9 mouse cellular contexts compared by ENCODE assay signal in genomic region chr7:4431548-4431947, GRCm38 (mm10). TPM values are rescaled to one million over a fixed set of nuclear protein-coding genes. Genes with fewer than 3 reads are reported as not detected.
DNase-seq lines count a peak whose midpoint lies in the region; ATAC-seq and TF ChIP-seq lines count a peak whose summit lies in the region.
"Had no signal": no experiment of that assay in that cellular context is flagged by ENCODE, and none has a peak within 500 bp of the region (broad histone marks: within the 10 kb centered on the region; RNA-seq: fewer than 3 reads in every experiment).

No protein-coding gene starts in this region.

- no peak overlapping the region for H3K4me2 ChIP-seq in midbrain, embryonic 14.5 days (ENCODE audit: low read length)
- H3K4me2 ChIP-seq in midbrain, embryonic 13.5 days (replicated peaks), result no peak overlapping the region
- H3K4me2 ChIP-seq in embryonic facial prominence, embryonic 11.5 days (ENCODE audit: low read depth, low read length), result no peak overlapping the region
- H3K4me2 ChIP-seq in kidney, postnatal 0 days (ENCODE audit: low read length), result no peak overlapping the region
- H3K4me2 ChIP-seq in liver, postnatal 0 days (ENCODE audit: low read depth, low read length), result no peak overlapping the region

- no peak for ATAC-seq in midbrain, embryonic 14.5 days (ENCODE audit: low FRiP score, low TSS enrichment)
- no peak for ATAC-seq in midbrain, embryonic 13.5 days
- no peak for ATAC-seq in embryonic facial prominence, embryonic 11.5 days (replicated peaks; ENCODE audit: insufficient number of reproducible peaks, low FRiP score, low TSS enrichment, low read depth)
- ATAC-seq in kidney, postnatal 0 days (replicated peaks; ENCODE audit: low FRiP score, low read depth), result no peak
- no peak for ATAC-seq in liver, postnatal 0 days
- no peak; the same call in 1 of the 2 replicates for ATAC-seq in megakaryocyte-erythroid progenitor cell, adult 5-6 weeks (replicated peaks; ENCODE audit: low FRiP score, low TSS enrichment, poor library complexity, severe bottlenecking)

- H3K27ac ChIP-seq in midbrain, embryonic 14.5 days (replicated peaks; ENCODE audit: low read depth, low read length), result no peak overlapping the region
- H3K27ac ChIP-seq in midbrain, embryonic 13.5 days, result no peak overlapping the region
- no peak overlapping the region for H3K27ac ChIP-seq in embryonic facial prominence, embryonic 11.5 days (replicated peaks; ENCODE audit: low read depth, low read length)
- no peak overlapping the region for H3K27ac ChIP-seq in kidney, postnatal 0 days
- no peak overlapping the region for H3K27ac ChIP-seq in liver, postnatal 0 days (ENCODE audit: low read depth)

- H3K9me3 ChIP-seq in midbrain, embryonic 14.5 days (ENCODE audit: control insufficient read depth, low read length), result peaks cover 4% of the 10 kb centered on the region; the same call in 1 of the 2 replicates
- H3K9me3 ChIP-seq in midbrain, embryonic 13.5 days, result no peaks in the 10 kb centered on the region
- H3K9me3 ChIP-seq in embryonic facial prominence, embryonic 11.5 days (replicated peaks; ENCODE audit: control insufficient read depth, low read length), result no peaks in the 10 kb centered on the region
- no peaks in the 10 kb centered on the region for H3K9me3 ChIP-seq in kidney, postnatal 0 days (replicated peaks; ENCODE audit: low read length)
- no peaks in the 10 kb centered on the region for H3K9me3 ChIP-seq in liver, postnatal 0 days (ENCODE audit: low read length)

- peaks cover 80% of the 10 kb centered on the region for H3K36me3 ChIP-seq in midbrain, embryonic 14.5 days (ENCODE audit: control insufficient read depth, insufficient read depth, low read length)
- H3K36me3 ChIP-seq in midbrain, embryonic 13.5 days, result peaks cover 82% of the 10 kb centered on the region
- no peaks in the 10 kb centered on the region; the same call in 1 of the 2 replicates for H3K36me3 ChIP-seq in embryonic facial prominence, embryonic 11.5 days (replicated peaks; ENCODE audit: control insufficient read depth, insufficient read depth, low read depth, low read length)
- H3K36me3 ChIP-seq in kidney, postnatal 0 days (ENCODE audit: insufficient read depth, low read length), result peaks cover 35% of the 10 kb centered on the region
- H3K36me3 ChIP-seq in liver, postnatal 0 days (replicated peaks; ENCODE audit: insufficient read depth, low read length), result peaks cover 23% of the 10 kb centered on the region

- H3K4me1 ChIP-seq in midbrain, embryonic 14.5 days (ENCODE audit: control insufficient read depth, insufficient read depth, low read length), result no peaks in the 10 kb centered on the region
- no peaks in the 10 kb centered on the region for H3K4me1 ChIP-seq in midbrain, embryonic 13.5 days (replicated peaks)
- H3K4me1 ChIP-seq in embryonic facial prominence, embryonic 11.5 days (ENCODE audit: control insufficient read depth, insufficient read depth, low read length), result no peaks in the 10 kb centered on the region
- no peaks in the 10 kb centered on the region for H3K4me1 ChIP-seq in kidney, postnatal 0 days (replicated peaks; ENCODE audit: insufficient read depth, low read length)
- H3K4me1 ChIP-seq in liver, postnatal 0 days (ENCODE audit: insufficient read depth), result no peaks in the 10 kb centered on the region

- H3K9ac ChIP-seq in midbrain, embryonic 14.5 days (replicated peaks; ENCODE audit: low read length), result no peak overlapping the region
- H3K9ac ChIP-seq in midbrain, embryonic 13.5 days (replicated peaks), result no peak overlapping the region
- no peak overlapping the region for H3K9ac ChIP-seq in embryonic facial prominence, embryonic 11.5 days (replicated peaks; ENCODE audit: low read length)
- H3K9ac ChIP-seq in kidney, postnatal 0 days (ENCODE audit: low read depth, low read length), result no peak overlapping the region
- H3K9ac ChIP-seq in liver, postnatal 0 days (replicated peaks), result no peak overlapping the region

- TF ChIP-seq EP300 in liver, postnatal 0 days (IDR thresholded peaks at IDR 0.05; ENCODE audit: low read depth), result no peak

- no peak overlapping the region for H3K4me3 ChIP-seq in midbrain, embryonic 14.5 days (replicated peaks; ENCODE audit: low read depth, low read length)
- no peak overlapping the region for H3K4me3 ChIP-seq in midbrain, embryonic 13.5 days (replicated peaks)
- H3K4me3 ChIP-seq in embryonic facial prominence, embryonic 11.5 days (ENCODE audit: low read depth, low read length), result no peak overlapping the region
- H3K4me3 ChIP-seq in kidney, postnatal 0 days (replicated peaks; ENCODE audit: low read depth, low read length), result no peak overlapping the region
- H3K4me3 ChIP-seq in liver, postnatal 0 days (ENCODE audit: low read depth, low read length), result no peak overlapping the region

- 83% methylated on average over 6 of the region's 6 CpGs for WGBS in midbrain, embryonic 14.5 days
- WGBS in midbrain, embryonic 13.5 days, result 79% methylated on average over 6 of the region's 6 CpGs
- WGBS in embryonic facial prominence, embryonic 11.5 days, result 79% methylated on average over 6 of the region's 6 CpGs
- WGBS in kidney, postnatal 0 days, result 83% methylated on average over 6 of the region's 6 CpGs
- WGBS in liver, postnatal 0 days (ENCODE audit: insufficient replicate concordance), result 72% methylated on average over 6 of the region's 6 CpGs

- H3K27me3 ChIP-seq in midbrain, embryonic 14.5 days (ENCODE audit: control insufficient read depth, insufficient read depth, low read length), result no peaks in the 10 kb centered on the region
- H3K27me3 ChIP-seq in midbrain, embryonic 13.5 days, result no peaks in the 10 kb centered on the region
- no peaks in the 10 kb centered on the region for H3K27me3 ChIP-seq in embryonic facial prominence, embryonic 11.5 days (ENCODE audit: control insufficient read depth, insufficient read depth, low read length)
- no peaks in the 10 kb centered on the region for H3K27me3 ChIP-seq in kidney, postnatal 0 days (ENCODE audit: insufficient read depth, low read length)
- H3K27me3 ChIP-seq in liver, postnatal 0 days (ENCODE audit: insufficient read depth, low read length), result no peaks in the 10 kb centered on the region

- peak; percentile 96 for TF ChIP-seq CTCF in kidney, postnatal 0 days (IDR thresholded peaks at IDR 0.05; ENCODE audit: low read depth)
- TF ChIP-seq CTCF in liver, postnatal 0 days (IDR thresholded peaks at IDR 0.05; ENCODE audit: low read depth), result peak; percentile 89

- peak; percentile 82 for DNase-seq in midbrain, embryonic 14.5 days
- peak; percentile 62 to 72 for DNase-seq in adrenal gland, adult 18-20 months (ENCODE audit: low spot score in 2 of 2)
- DNase-seq in embryonic facial prominence, embryonic 11.5 days (ENCODE audit: low spot score), result peak; percentile 76
- DNase-seq in kidney, postnatal 0 days (ENCODE audit: low spot score), result peak; percentile 75
- peak; percentile 85 for DNase-seq in liver, postnatal 0 days
- peak; percentile 83 for DNase-seq in right cerebral cortex, postnatal 4 days

RNA-seq across cellular contexts. Expression of gene Rdh13, which starts 13.9 kb away (rescaled TPM):
- 35.5 and 43.1 TPM in 2 replicates for polyA plus RNA-seq in midbrain, embryonic 14.5 days (2014; fragmentation: Nextera tagmentation; extraction: Ambion mirVana)
- 37.9 and 41.6 TPM in 2 replicates for polyA plus RNA-seq in midbrain, embryonic 13.5 days (2015; fragmentation: Nextera tagmentation; extraction: Ambion mirVana)
- 10 to 100 TPM; 22.0 to 26.1 TPM for total RNA-seq in adrenal gland, adult 18-20 months (2021)
- polyA plus RNA-seq in embryonic facial prominence, embryonic 11.5 days (2014; fragmentation: Nextera tagmentation; extraction: Ambion mirVana), result 26.0 and 32.9 TPM in 2 replicates
- 24.3 and 26.5 TPM in 2 replicates for polyA plus RNA-seq in kidney, postnatal 0 days (2015; fragmentation: Nextera tagmentation; extraction: Ambion mirVana)
- polyA plus RNA-seq in liver, postnatal 0 days (2015; fragmentation: Nextera tagmentation; extraction: Ambion mirVana), result 7.0 and 7.8 TPM in 2 replicates
- 8.3 and 13.6 TPM in 2 replicates for total RNA-seq in megakaryocyte-erythroid progenitor cell, adult 5-6 weeks (2014; fragmentation: Nextera tagmentation)
- total RNA-seq in megakaryocyte-erythroid progenitor cell, adult 5-6 weeks (2017), result 14.7 and 17.3 TPM in 2 replicates

RNA-seq across cellular contexts. Expression of gene Eps8l1, which starts 28.9 kb away (rescaled TPM):
- 6.9 and 9.1 TPM in 2 replicates for polyA plus RNA-seq in midbrain, embryonic 14.5 days (2014; fragmentation: Nextera tagmentation; extraction: Ambion mirVana)
- polyA plus RNA-seq in midbrain, embryonic 13.5 days (2015; fragmentation: Nextera tagmentation; extraction: Ambion mirVana), result 5.5 and 8.2 TPM in 2 replicates
- total RNA-seq in adrenal gland, adult 18-20 months (2021), result 1 to 10 TPM; 2.6 to 3.0 TPM
- 3.0 and 5.8 TPM in 2 replicates for polyA plus RNA-seq in embryonic facial prominence, embryonic 11.5 days (2014; fragmentation: Nextera tagmentation; extraction: Ambion mirVana)
- polyA plus RNA-seq in kidney, postnatal 0 days (2015; fragmentation: Nextera tagmentation; extraction: Ambion mirVana), result 5.8 and 12.8 TPM in 2 replicates
- polyA plus RNA-seq in liver, postnatal 0 days (2015; fragmentation: Nextera tagmentation; extraction: Ambion mirVana), result 0.37 and 0.97 TPM in 2 replicates
- total RNA-seq in megakaryocyte-erythroid progenitor cell, adult 5-6 weeks (2014; fragmentation: Nextera tagmentation), result 4.8 and 6.7 TPM in 2 replicates
- 0.89 and 5.0 TPM in 2 replicates for total RNA-seq in megakaryocyte-erythroid progenitor cell, adult 5-6 weeks (2017)

RNA-seq across cellular contexts. Expression of gene Gp6, which starts 34.0 kb away (rescaled TPM):
- polyA plus RNA-seq in midbrain, embryonic 14.5 days (2014; fragmentation: Nextera tagmentation; extraction: Ambion mirVana), result 0.14 TPM in 1 of 2 replicates, not detected in the other
- polyA plus RNA-seq in midbrain, embryonic 13.5 days (2015; fragmentation: Nextera tagmentation; extraction: Ambion mirVana), result 0.09 TPM in 1 of 2 replicates, not detected in the other
- under 1 TPM; 0.03 to 0.10 TPM for total RNA-seq in adrenal gland, adult 18-20 months (2021)
- 0.58 and 1.3 TPM in 2 replicates for polyA plus RNA-seq in embryonic facial prominence, embryonic 11.5 days (2014; fragmentation: Nextera tagmentation; extraction: Ambion mirVana)
- 0.03 TPM in 1 of 2 replicates, not detected in the other for polyA plus RNA-seq in kidney, postnatal 0 days (2015; fragmentation: Nextera tagmentation; extraction: Ambion mirVana)
- polyA plus RNA-seq in liver, postnatal 0 days (2015; fragmentation: Nextera tagmentation; extraction: Ambion mirVana), result 2.7 and 3.4 TPM in 2 replicates
- not detected in 2 replicates for total RNA-seq in megakaryocyte-erythroid progenitor cell, adult 5-6 weeks (2014; fragmentation: Nextera tagmentation)
- total RNA-seq in megakaryocyte-erythroid progenitor cell, adult 5-6 weeks (2017), result 0.28 and 0.57 TPM in 2 replicates
- total RNA-seq: left cerebral cortex, adult 8-10 months had no signal
